Mouse (Mus musculus) bone marrow macrophage, adult 2 months (primary cell): ENCODE results near the gene Dus2.

Experiments used
- CTCF ChIP-seq: IDR thresholded peaks from 2 replicates; pipeline ENCODE4 v1.5.1; 2012; ENCODE audit warnings: low read depth, mild to moderate bottlenecking, low read length, moderate library complexity
- POLR2A ChIP-seq: IDR thresholded peaks from 2 replicates; pipeline ENCODE4 v1.6.1; 2012; ENCODE audit warnings: mild to moderate bottlenecking, low read depth, low read length, borderline replicate concordance

- TF ChIP-seq POLR2A (no peak), CTCF (0 out of 2 replicates have a peak, but pooled peaks have one; percentile 6)
These were observed 15.8 kb upstream of the Dus2 start for GRCm38 (mm10) chr8:105975363-105975762.
